Mouse (Mus musculus): Measurements from ENCODE around the gene Dars. TPM values are rescaled to one million over a fixed set of nuclear protein-coding genes. Genes with fewer than 3 reads are reported as not detected.

Dars gene
- polyA plus RNA-seq (2011; ENCODE audit: insufficient read depth, insufficient read length, low replicate concordance, missing spikeins), result 30.1 and 47.0 TPM in 2 replicates

DNA sequence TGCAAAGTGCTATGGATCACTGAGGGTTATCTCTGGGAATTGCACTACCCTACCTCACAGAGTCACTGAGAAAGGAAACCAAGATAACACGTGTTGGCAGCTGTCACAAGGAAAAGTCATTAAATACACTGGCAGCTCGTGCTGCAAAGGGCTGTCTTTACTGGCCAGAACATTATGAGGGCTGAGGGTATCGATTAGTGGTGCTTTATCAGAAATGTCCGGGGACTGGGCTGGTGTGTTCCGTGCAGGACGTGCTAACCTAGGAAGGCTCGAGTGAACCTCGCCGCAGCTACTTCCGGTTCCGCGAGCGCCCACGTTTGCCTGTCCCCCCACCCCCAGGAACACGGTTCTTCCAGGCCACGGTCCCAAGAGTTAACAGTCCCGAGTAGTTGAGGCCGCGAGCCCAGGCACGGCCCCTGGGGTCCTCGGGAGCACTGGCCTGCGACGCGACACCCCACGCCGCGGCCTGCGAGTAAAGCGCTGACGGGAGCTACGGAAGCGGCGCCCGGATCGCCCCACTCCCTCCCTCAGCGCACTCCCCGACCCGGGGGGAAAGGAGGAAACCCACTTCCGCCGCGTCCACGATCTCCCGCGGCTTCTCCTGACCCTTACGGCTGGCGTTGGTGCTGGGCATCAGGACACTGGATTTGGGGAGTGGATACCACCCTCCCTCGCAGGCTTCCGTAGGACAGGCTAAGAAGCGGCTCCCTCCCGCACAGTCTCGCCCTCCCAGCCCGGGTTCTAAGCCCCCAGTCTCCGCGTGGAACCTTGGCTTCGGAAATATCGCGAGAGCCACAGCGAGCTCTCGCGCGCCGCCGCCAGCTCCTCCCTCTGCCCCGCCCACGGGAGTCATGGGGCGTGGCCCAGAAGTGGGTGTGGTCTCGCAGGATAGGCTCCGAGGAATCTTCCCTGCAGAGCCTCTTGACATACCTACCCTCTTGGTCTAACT is at the start of gene Dars:
Dars (minus strand) TSS at position 785 of the 949 bp plus-strand sequence.
- peak; percentile 93; the same call in 1 of the 2 replicates for TF ChIP-seq POLR2A (IDR thresholded peaks at IDR 0.05; ENCODE audit: borderline replicate concordance, control insufficient read depth, low read depth, low read length)
- TF ChIP-seq CTCF (IDR thresholded peaks at IDR 0.05; ENCODE audit: control insufficient read depth, insufficient read depth, low read length), result peak; percentile 15; the same call in 1 of the 2 replicates
- WGBS, result under 1% methylated on average over 68 of the region's 68 CpGs
- peak within 1 kb of the TSS; percentile 92 for H3K4me3 ChIP-seq (replicated peaks; ENCODE audit: control insufficient read depth, low read depth, low read length)
- no peaks in the 10 kb centered on the region; the same call in 1 of the 2 replicates for H3K4me1 ChIP-seq (ENCODE audit: control insufficient read depth, insufficient read depth, low read length)
- peak within 1 kb of the TSS; percentile 97 for H3K27ac ChIP-seq (ENCODE audit: control insufficient read depth, insufficient read depth, low read depth, low read length, poor library complexity)

DNA sequence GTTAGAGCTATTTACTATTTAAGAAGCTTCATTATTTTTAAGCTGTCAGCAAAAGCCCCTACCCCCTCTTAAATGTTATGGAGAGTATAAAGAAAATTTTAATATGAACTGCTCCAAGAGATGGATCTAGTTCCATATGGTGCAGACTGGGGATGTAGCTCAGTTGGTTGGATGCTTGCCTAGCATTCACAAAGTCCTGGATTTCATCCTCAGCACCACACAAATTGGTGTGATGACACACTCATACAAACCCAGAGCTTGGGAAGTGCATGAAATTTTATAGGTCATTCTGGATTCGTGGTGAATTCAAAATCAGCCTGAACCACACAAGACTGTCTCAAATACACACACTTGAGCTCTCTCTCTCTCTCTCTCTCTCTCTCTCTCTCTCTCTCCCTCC is 49.7 kb upstream of the Dars start:
- WGBS, result 65% methylated on average over 1 of the region's 1 CpGs
- no peak overlapping the region for H3K4me3 ChIP-seq (replicated peaks; ENCODE audit: control insufficient read depth, low read depth, low read length)

GRCm38 (mm10) chr1:128463478-128463877 is 46.3 kb upstream of the Dars start:
- Histone ChIP-seq H3K27ac (ENCODE audit: control insufficient read depth, insufficient read depth, low read depth, low read length, poor library complexity) (peak overlapping the region; percentile 55), H3K4me3 (replicated peaks; ENCODE audit: control insufficient read depth, low read depth, low read length) (no peak overlapping the region), H3K4me1 (ENCODE audit: control insufficient read depth, insufficient read depth, low read length) (no peaks in the 10 kb centered on the region; the same call in 1 of the 2 replicates)
- 10% methylated on average over 5 of the region's 5 CpGs for WGBS
- TF ChIP-seq POLR2A (IDR thresholded peaks at IDR 0.05; ENCODE audit: borderline replicate concordance, control insufficient read depth, low read depth, low read length) (no peak), CTCF (IDR thresholded peaks at IDR 0.05; ENCODE audit: control insufficient read depth, insufficient read depth, low read length) (no peak)

More for the DNA sequence above, 49.7 kb upstream of the Dars start:
- Histone ChIP-seq H3K4me1 (ENCODE audit: control insufficient read depth, insufficient read depth, low read length) (peaks cover 1% of the 10 kb centered on the region; the same call in 1 of the 2 replicates), H3K27ac (ENCODE audit: control insufficient read depth, insufficient read depth, low read depth, low read length, poor library complexity) (no peak overlapping the region)
- TF ChIP-seq CTCF (IDR thresholded peaks at IDR 0.05; ENCODE audit: control insufficient read depth, insufficient read depth, low read length), result no peak

DNA sequence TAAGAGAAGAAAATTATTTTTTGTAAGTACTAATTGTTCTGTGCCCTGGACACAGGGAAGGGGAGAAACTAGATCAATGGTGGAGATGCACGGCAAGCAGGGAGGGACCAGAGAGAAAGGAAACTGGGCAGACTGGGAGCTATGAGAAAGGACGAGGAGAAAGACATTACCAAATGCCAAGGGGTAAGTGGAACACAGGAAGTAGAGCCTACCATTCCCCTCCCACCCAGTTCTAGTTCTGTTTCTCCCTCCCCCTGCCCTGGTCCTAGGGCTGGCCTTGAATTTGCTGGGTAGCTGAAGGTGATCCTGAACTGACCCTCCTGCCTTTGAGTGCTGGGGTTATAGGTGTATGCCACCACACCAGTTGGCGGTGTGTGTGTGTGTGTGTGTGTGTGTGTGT is 45.2 kb upstream of the Dars start:
- WGBS, result 29% methylated on average over 3 of the region's 3 CpGs
- H3K27ac ChIP-seq (ENCODE audit: control insufficient read depth, insufficient read depth, low read depth, low read length, poor library complexity), result peak overlapping the region; percentile 75
- H3K4me1 ChIP-seq (ENCODE audit: control insufficient read depth, insufficient read depth, low read length), result no peaks in the 10 kb centered on the region; the same call in 1 of the 2 replicates
- no peak overlapping the region for H3K4me3 ChIP-seq (replicated peaks; ENCODE audit: control insufficient read depth, low read depth, low read length)
- TF ChIP-seq POLR2A (IDR thresholded peaks at IDR 0.05; ENCODE audit: borderline replicate concordance, control insufficient read depth, low read depth, low read length) (no peak), CTCF (IDR thresholded peaks at IDR 0.05; ENCODE audit: control insufficient read depth, insufficient read depth, low read length) (no peak)

- 45% methylated on average over 6 of the region's 6 CpGs for WGBS
- Histone ChIP-seq H3K27ac (ENCODE audit: control insufficient read depth, insufficient read depth, low read depth, low read length, poor library complexity) (peak overlapping the region; percentile 69; the same call in 1 of the 2 replicates), H3K4me3 (replicated peaks; ENCODE audit: control insufficient read depth, low read depth, low read length) (no peak overlapping the region), H3K4me1 (ENCODE audit: control insufficient read depth, insufficient read depth, low read length) (no peaks in the 10 kb centered on the region; the same call in 1 of the 2 replicates)
- TF ChIP-seq POLR2A (IDR thresholded peaks at IDR 0.05; ENCODE audit: borderline replicate concordance, control insufficient read depth, low read depth, low read length) (no peak), CTCF (IDR thresholded peaks at IDR 0.05; ENCODE audit: control insufficient read depth, insufficient read depth, low read length) (no peak)
These were observed 43.6 kb upstream of the Dars start for GRCm38 (mm10) chr1:128460780-128461179.

DNA sequence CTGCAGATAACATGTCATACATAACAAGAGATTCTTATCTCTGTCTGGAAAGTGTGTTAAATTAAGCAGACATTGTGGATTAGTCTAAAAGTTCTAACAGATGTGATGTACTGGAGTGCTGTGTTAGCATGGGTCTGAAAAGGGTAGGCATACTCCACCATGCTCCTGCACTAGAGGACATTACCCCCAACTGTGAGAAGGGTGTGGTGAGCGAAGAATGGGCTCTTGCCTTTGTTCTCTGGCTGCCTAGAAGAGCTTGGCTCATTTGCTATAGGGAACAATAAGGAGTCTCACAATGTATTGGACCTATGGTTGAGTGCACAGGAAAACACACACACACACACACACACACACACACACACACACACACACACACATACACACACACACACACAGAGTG is 42.3 kb upstream of the Dars start:
- TF ChIP-seq CTCF (IDR thresholded peaks at IDR 0.05; ENCODE audit: control insufficient read depth, insufficient read depth, low read length), result no peak
- no peak for TF ChIP-seq POLR2A (IDR thresholded peaks at IDR 0.05; ENCODE audit: borderline replicate concordance, control insufficient read depth, low read depth, low read length)
- H3K4me3 ChIP-seq (replicated peaks; ENCODE audit: control insufficient read depth, low read depth, low read length), result no peak overlapping the region
- no peak overlapping the region for H3K27ac ChIP-seq (ENCODE audit: control insufficient read depth, insufficient read depth, low read depth, low read length, poor library complexity)
- WGBS, result 71% methylated on average over 1 of the region's 1 CpGs
- no peaks in the 10 kb centered on the region; the same call in 1 of the 2 replicates for H3K4me1 ChIP-seq (ENCODE audit: control insufficient read depth, insufficient read depth, low read length)

GRCm38 (mm10) chr1:128459011-128459410 is 41.8 kb upstream of the Dars start:
- TF ChIP-seq CTCF (IDR thresholded peaks at IDR 0.05; ENCODE audit: control insufficient read depth, insufficient read depth, low read length) (no peak), POLR2A (IDR thresholded peaks at IDR 0.05; ENCODE audit: borderline replicate concordance, control insufficient read depth, low read depth, low read length) (no peak)
- Histone ChIP-seq H3K4me3 (replicated peaks; ENCODE audit: control insufficient read depth, low read depth, low read length) (no peak overlapping the region), H3K4me1 (ENCODE audit: control insufficient read depth, insufficient read depth, low read length) (no peaks in the 10 kb centered on the region; the same call in 1 of the 2 replicates), H3K27ac (ENCODE audit: control insufficient read depth, insufficient read depth, low read depth, low read length, poor library complexity) (no peak overlapping the region)
- 76% methylated on average over 3 of the region's 3 CpGs for WGBS

DNA sequence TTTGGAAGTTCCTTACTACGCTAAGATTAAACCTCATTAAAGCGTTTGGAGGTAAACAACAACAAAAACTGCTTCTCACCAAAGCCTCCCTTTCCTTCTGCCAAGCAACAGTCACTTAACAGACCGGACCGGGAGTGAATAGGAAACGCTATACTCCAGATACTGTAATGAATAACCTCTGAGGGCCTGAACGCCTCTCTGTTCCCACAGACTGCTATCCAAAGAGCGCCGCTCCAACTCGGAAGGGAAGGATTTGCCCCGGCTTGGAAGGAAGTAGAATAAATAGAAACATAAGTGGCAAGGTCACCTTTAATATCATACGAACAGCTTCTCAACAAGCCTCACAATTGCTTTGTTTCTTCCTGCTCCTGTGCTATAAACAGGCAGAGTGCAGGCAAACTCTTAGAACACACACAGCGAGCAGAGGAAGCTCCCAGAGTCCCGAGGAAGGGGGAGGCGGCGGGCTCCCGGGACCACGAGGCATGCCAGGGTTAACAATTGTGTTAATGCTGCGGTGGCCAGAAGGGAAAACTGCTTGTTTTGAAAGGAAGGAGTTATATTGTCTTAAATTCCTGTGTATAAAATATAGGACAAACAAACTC is 39.8 kb upstream of the Dars start:
- H3K4me1 ChIP-seq (ENCODE audit: control insufficient read depth, insufficient read depth, low read length), result no peaks in the 10 kb centered on the region; the same call in 1 of the 2 replicates
- WGBS, result 25% methylated on average over 18 of the region's 18 CpGs
- no peak for TF ChIP-seq CTCF (IDR thresholded peaks at IDR 0.05; ENCODE audit: control insufficient read depth, insufficient read depth, low read length)
- no peak for TF ChIP-seq POLR2A (IDR thresholded peaks at IDR 0.05; ENCODE audit: borderline replicate concordance, control insufficient read depth, low read depth, low read length)
- H3K4me3 ChIP-seq (replicated peaks; ENCODE audit: control insufficient read depth, low read depth, low read length), result no peak overlapping the region
- H3K27ac ChIP-seq (ENCODE audit: control insufficient read depth, insufficient read depth, low read depth, low read length, poor library complexity), result no peak overlapping the region
